Mouse (Mus musculus) limb, embryonic 10.5 days (tissue): ENCODE data around the gene F830045P16Rik. TPM values are rescaled to one million over a fixed set of nuclear protein-coding genes. Genes with fewer than 3 reads are reported as not detected.

Experiments used
- DNase-seq: peaks from one replicate; pipeline ENCODE4 v3.0.0-alpha.2; 2017; ENCODE audit warnings: low spot score
- H3K27ac ChIP-seq: fragments of 300-500 bp; sonication (generic); 2 replicates; pipeline ENCODE4 v1.5.1; 2016; ENCODE audit warnings: mild to moderate bottlenecking
- H3K27me3 ChIP-seq: fragments of 300-500 bp; sonication (generic); 2 replicates; pipeline ENCODE4 v1.6.1; 2016; ENCODE audit warnings: low read depth, mild to moderate bottlenecking; ENCODE audit not compliant: poor library complexity, severe bottlenecking
- H3K36me3 ChIP-seq: fragments of 300-500 bp; sonication (generic); 2 replicates; pipeline ENCODE4 v1.6.1; 2016; ENCODE audit warnings: mild to moderate bottlenecking, moderate library complexity
- H3K4me1 ChIP-seq: fragments of 300-500 bp; sonication (generic); 2 replicates; pipeline ENCODE4 v1.6.1; 2016
- H3K4me3 ChIP-seq: fragments of 300-500 bp; sonication (generic); 2 replicates; pipeline ENCODE4 v1.5.1; 2016; ENCODE audit warnings: mild to moderate bottlenecking, moderate library complexity
- H3K9me3 ChIP-seq: fragments of 300-500 bp; sonication (generic); replicated peaks from 2 replicates; pipeline ENCODE4 v1.6.1; 2016; ENCODE audit warnings: mild to moderate bottlenecking
- WGBS: fragments of 180-500 bp; shearing (Covaris S2); methylation state at CpG from one replicate; pipeline ENCODE4 v1.1.7; 2016; 5-methylcytosine and 5-hydroxymethylcytosine counted together
- polyA plus RNA-seq: library from polyadenylated mRNA; unstranded; fragments of >200 nt; fragmentation: Nextera tagmentation; extraction: Ambion mirVana; gene quantifications from 2 replicates; pipeline ENCODE4 v1.2.1, GENCODE M21; 2016

F830045P16Rik gene
- not detected in 2 replicates for polyA plus RNA-seq

- 69% methylated on average over 2 of the region's 2 CpGs for WGBS
- DNase-seq, result no peak
- no peaks in the 10 kb centered on the region for H3K9me3 ChIP-seq
- H3K4me1 ChIP-seq, result peaks cover 54% of the 10 kb centered on the region
- H3K4me3 ChIP-seq, result no peak within 1 kb of the TSS
- H3K36me3 ChIP-seq, result no peaks in the 10 kb centered on the region
- peak within 1 kb of the TSS; percentile 28; the same call in 1 of the 2 replicates for H3K27ac ChIP-seq
- H3K27me3 ChIP-seq, result peaks cover 39% of the 10 kb centered on the region
Observed at GRCm38 (mm10) chr2:129536377-129536776, at the start of gene F830045P16Rik. F830045P16Rik (minus strand) TSS chr2:129536602.

GRCm38 (mm10) chr2:129585904-129586514, 49.6 kb upstream of the F830045P16Rik start:
- Histone ChIP-seq H3K27me3 (peaks cover 15% of the 10 kb centered on the region; the same call in 1 of the 2 replicates), H3K4me1 (peaks cover 17% of the 10 kb centered on the region), H3K9me3 (no peaks in the 10 kb centered on the region), H3K36me3 (no peaks in the 10 kb centered on the region), H3K4me3 (no peak overlapping the region), H3K27ac (no peak overlapping the region)
- DNase-seq, result no peak
- WGBS, result 82% methylated on average over 11 of the region's 11 CpGs

GRCm38 (mm10) chr2:129584905-129585304, 48.5 kb upstream of the F830045P16Rik start:
- peaks cover 17% of the 10 kb centered on the region for H3K4me1 ChIP-seq
- no peak overlapping the region for H3K27ac ChIP-seq
- H3K4me3 ChIP-seq, result no peak overlapping the region
- H3K27me3 ChIP-seq, result peaks cover 10% of the 10 kb centered on the region; the same call in 1 of the 2 replicates
- 0% methylated on average over 1 of the region's 1 CpGs for WGBS
- no peaks in the 10 kb centered on the region for H3K9me3 ChIP-seq
- no peaks in the 10 kb centered on the region for H3K36me3 ChIP-seq
- DNase-seq, result no peak

GRCm38 (mm10) chr2:129582261-129582660, 45.9 kb upstream of the F830045P16Rik start:
- H3K4me3 ChIP-seq, result no peak overlapping the region
- no peak overlapping the region for H3K27ac ChIP-seq
- WGBS, result 88% methylated on average over 4 of the region's 4 CpGs

GRCm38 (mm10) chr2:129581826-129582225, 45.4 kb upstream of the F830045P16Rik start:
- Histone ChIP-seq H3K27me3 (peaks cover 15% of the 10 kb centered on the region; the same call in 1 of the 2 replicates), H3K4me1 (peaks cover 4% of the 10 kb centered on the region; the same call in 1 of the 2 replicates), H3K36me3 (no peaks in the 10 kb centered on the region), H3K9me3 (no peaks in the 10 kb centered on the region), H3K4me3 (no peak overlapping the region), H3K27ac (no peak overlapping the region)
- 41% methylated on average over 3 of the region's 3 CpGs for WGBS
- DNase-seq, result no peak

More at GRCm38 (mm10) chr2:129582261-129582660, 45.9 kb upstream of the F830045P16Rik start:
- no peaks in the 10 kb centered on the region for H3K9me3 ChIP-seq
- H3K36me3 ChIP-seq, result no peaks in the 10 kb centered on the region
- peaks cover 4% of the 10 kb centered on the region for H3K4me1 ChIP-seq
- DNase-seq, result no peak
- H3K27me3 ChIP-seq, result peaks cover 11% of the 10 kb centered on the region; the same call in 1 of the 2 replicates

GRCm38 (mm10) chr2:129580656-129581055, 44.3 kb upstream of the F830045P16Rik start:
- H3K27me3 ChIP-seq, result peaks cover 23% of the 10 kb centered on the region
- H3K4me3 ChIP-seq, result no peak overlapping the region
- DNase-seq, result no peak
- 87% methylated on average over 4 of the region's 4 CpGs for WGBS
- peaks cover 4% of the 10 kb centered on the region for H3K4me1 ChIP-seq
- H3K27ac ChIP-seq, result no peak overlapping the region
- H3K36me3 ChIP-seq, result no peaks in the 10 kb centered on the region
- no peaks in the 10 kb centered on the region for H3K9me3 ChIP-seq

GRCm38 (mm10) chr2:129576611-129577447, 40.4 kb upstream of the F830045P16Rik start:
- H3K27me3 ChIP-seq, result peaks cover 60% of the 10 kb centered on the region
- H3K36me3 ChIP-seq, result no peaks in the 10 kb centered on the region
- peaks cover 13% of the 10 kb centered on the region for H3K4me1 ChIP-seq
- DNase-seq, result no peak
- no peaks in the 10 kb centered on the region for H3K9me3 ChIP-seq
- 87% methylated on average over 8 of the region's 8 CpGs for WGBS
- H3K27ac ChIP-seq, result no peak overlapping the region
- no peak overlapping the region for H3K4me3 ChIP-seq

- WGBS, result 94% methylated on average over 4 of the region's 4 CpGs
- Histone ChIP-seq H3K9me3 (no peaks in the 10 kb centered on the region), H3K27ac (no peak overlapping the region), H3K4me1 (peaks cover 13% of the 10 kb centered on the region), H3K4me3 (no peak overlapping the region), H3K27me3 (peaks cover 64% of the 10 kb centered on the region), H3K36me3 (no peaks in the 10 kb centered on the region)
- no peak for DNase-seq
Observed at GRCm38 (mm10) chr2:129575113-129575512, 38.7 kb upstream of the F830045P16Rik start.

GRCm38 (mm10) chr2:129574395-129575046, 38.1 kb upstream of the F830045P16Rik start:
- H3K27ac ChIP-seq, result peak overlapping the region; percentile 37; the same call in 1 of the 2 replicates
- peak overlapping the region; percentile 44 for H3K4me3 ChIP-seq

GRCm38 (mm10) chr2:129573701-129574273, 37.4 kb upstream of the F830045P16Rik start:
- Histone ChIP-seq H3K4me1 (peaks cover 13% of the 10 kb centered on the region), H3K4me3 (peak overlapping the region; percentile 44), H3K9me3 (no peaks in the 10 kb centered on the region), H3K36me3 (no peaks in the 10 kb centered on the region), H3K27ac (no peak overlapping the region), H3K27me3 (peaks cover 64% of the 10 kb centered on the region)
- 26% methylated on average over 4 of the region's 4 CpGs for WGBS
- no peak for DNase-seq

More at GRCm38 (mm10) chr2:129574395-129575046, 38.1 kb upstream of the F830045P16Rik start:
- H3K27me3 ChIP-seq, result peaks cover 64% of the 10 kb centered on the region
- WGBS, result 16% methylated on average over 24 of the region's 24 CpGs
- peak; percentile 52 for DNase-seq
- no peaks in the 10 kb centered on the region for H3K36me3 ChIP-seq
- no peaks in the 10 kb centered on the region for H3K9me3 ChIP-seq
- H3K4me1 ChIP-seq, result peaks cover 13% of the 10 kb centered on the region

- 67% methylated on average over 5 of the region's 5 CpGs for WGBS
- H3K4me1 ChIP-seq, result peaks cover 9% of the 10 kb centered on the region
- H3K9me3 ChIP-seq, result no peaks in the 10 kb centered on the region
- H3K4me3 ChIP-seq, result no peak overlapping the region
- DNase-seq, result no peak
- H3K27ac ChIP-seq, result no peak overlapping the region
- no peaks in the 10 kb centered on the region for H3K36me3 ChIP-seq
- H3K27me3 ChIP-seq, result peaks cover 30% of the 10 kb centered on the region
Observed at GRCm38 (mm10) chr2:129569556-129569955, 33.2 kb upstream of the F830045P16Rik start.

- no peak overlapping the region for H3K4me3 ChIP-seq
- DNase-seq, result no peak
- H3K4me1 ChIP-seq, result peaks cover 5% of the 10 kb centered on the region
- no peaks in the 10 kb centered on the region for H3K9me3 ChIP-seq
- H3K36me3 ChIP-seq, result no peaks in the 10 kb centered on the region
- 87% methylated on average over 7 of the region's 7 CpGs for WGBS
- peaks cover 26% of the 10 kb centered on the region for H3K27me3 ChIP-seq
- no peak overlapping the region for H3K27ac ChIP-seq
Observed at GRCm38 (mm10) chr2:129569120-129569519, 32.7 kb upstream of the F830045P16Rik start.
